Mouse (Mus musculus) neural tube, embryonic 11.5 days (tissue): ENCODE measurements around the gene Rassf3. TPM values are rescaled to one million over a fixed set of nuclear protein-coding genes. Genes with fewer than 3 reads are reported as not detected.

Experiments used
- ATAC-seq: fragments of 200-750 bp; cut with Nextera tagmentation; 2 replicates; pipeline ENCODE4 v1.8.0; 2017; ENCODE audit warnings: moderate number of reproducible peaks, mild to moderate bottlenecking, moderate TSS enrichment, moderate library complexity; ENCODE audit not compliant: insufficient read depth, low FRiP score, low TSS enrichment
- DNase-seq: peaks from one replicate; pipeline ENCODE4 v3.0.0-alpha.2; 2015; ENCODE audit warnings: low spot score
- H3K27ac ChIP-seq: fragments of 300-500 bp; sonication (generic); 2 replicates; pipeline ENCODE4 v1.5.1; 2014; ENCODE audit warnings: low read depth, mild to moderate bottlenecking, low read length
- H3K27me3 ChIP-seq: fragments of 300-500 bp; sonication (generic); 2 replicates; pipeline ENCODE4 v1.6.1; 2014; ENCODE audit warnings: mild to moderate bottlenecking, low read length, mixed read lengths; ENCODE audit not compliant: control insufficient read depth, insufficient read depth
- H3K36me3 ChIP-seq: fragments of 300-500 bp; sonication (generic); 2 replicates; pipeline ENCODE4 v1.6.1; 2014; ENCODE audit warnings: mild to moderate bottlenecking, low read length, moderate library complexity, mixed read lengths; ENCODE audit not compliant: control insufficient read depth, insufficient read depth
- H3K4me1 ChIP-seq: fragments of 300-500 bp; sonication (generic); 2 replicates; pipeline ENCODE4 v1.6.1; 2014; ENCODE audit warnings: low read length, mixed read lengths; ENCODE audit not compliant: control insufficient read depth, insufficient read depth
- H3K4me2 ChIP-seq: fragments of 300-500 bp; sonication (generic); 2 replicates; pipeline ENCODE4 v1.6.1; 2014; ENCODE audit warnings: low read depth, mild to moderate bottlenecking, moderate library complexity
- H3K4me3 ChIP-seq: fragments of 300-500 bp; sonication (generic); 2 replicates; pipeline ENCODE4 v1.5.1; 2014; ENCODE audit warnings: low read depth, low read length
- H3K9ac ChIP-seq: fragments of 300-500 bp; sonication (generic); 2 replicates; pipeline ENCODE4 v1.6.1; 2014; ENCODE audit warnings: mild to moderate bottlenecking, low read length
- H3K9me3 ChIP-seq: fragments of 300-500 bp; sonication (generic); 2 replicates; pipeline ENCODE4 v1.6.1; 2016; ENCODE audit warnings: low read length; ENCODE audit not compliant: control insufficient read depth
- WGBS: fragments of 180-500 bp; shearing (Covaris S2); extraction: QIAGEN DNeasy Blood & Tissue Kit; methylation state at CpG from one replicate; pipeline ENCODE4 v1.1.7; 2014; 5-methylcytosine and 5-hydroxymethylcytosine counted together
- polyA plus RNA-seq: library from polyadenylated mRNA; unstranded; fragments of >200 nt; fragmentation: Nextera tagmentation; extraction: Ambion mirVana; gene quantifications from 2 replicates; pipeline ENCODE4 v1.2.1, GENCODE M21; 2014

The Rassf3 gene
- polyA plus RNA-seq, 1 experiment from 2014 or later = 10.9 TPM

DNA sequence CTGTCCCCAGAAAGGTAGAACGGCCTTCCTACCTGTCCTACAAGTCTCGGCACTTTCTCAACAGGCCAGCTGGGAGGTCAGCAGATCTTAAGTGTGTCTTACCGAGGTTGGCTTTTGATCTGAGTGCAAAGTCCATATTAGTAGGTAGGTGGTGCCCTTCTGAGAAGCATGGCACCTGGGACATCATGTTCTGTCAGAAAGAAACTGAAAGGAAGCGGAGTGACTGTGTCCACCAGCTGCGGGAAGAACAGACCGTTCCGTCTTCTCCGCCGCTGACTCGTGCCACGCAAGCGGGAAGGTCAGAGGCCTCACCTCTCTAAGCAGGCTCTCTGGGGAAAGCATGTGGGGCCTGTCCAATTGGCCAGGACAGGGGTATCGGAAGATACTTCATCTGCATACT, 91.4 kb downstream of the Rassf3 start:
- no peak overlapping the region for H3K4me3 ChIP-seq
- no peak overlapping the region for H3K27ac ChIP-seq
- H3K27me3 ChIP-seq = no peaks in the 10 kb centered on the region
- no peaks in the 10 kb centered on the region for H3K4me1 ChIP-seq
- DNase-seq = no peak
- no peak overlapping the region for H3K4me2 ChIP-seq
- H3K9ac ChIP-seq = no peak overlapping the region
- H3K36me3 ChIP-seq = peaks cover 1% of the 10 kb centered on the region
- no peaks in the 10 kb centered on the region for H3K9me3 ChIP-seq
- no peak for ATAC-seq
- WGBS = 93% methylated on average over 13 of the region's 13 CpGs

DNA sequence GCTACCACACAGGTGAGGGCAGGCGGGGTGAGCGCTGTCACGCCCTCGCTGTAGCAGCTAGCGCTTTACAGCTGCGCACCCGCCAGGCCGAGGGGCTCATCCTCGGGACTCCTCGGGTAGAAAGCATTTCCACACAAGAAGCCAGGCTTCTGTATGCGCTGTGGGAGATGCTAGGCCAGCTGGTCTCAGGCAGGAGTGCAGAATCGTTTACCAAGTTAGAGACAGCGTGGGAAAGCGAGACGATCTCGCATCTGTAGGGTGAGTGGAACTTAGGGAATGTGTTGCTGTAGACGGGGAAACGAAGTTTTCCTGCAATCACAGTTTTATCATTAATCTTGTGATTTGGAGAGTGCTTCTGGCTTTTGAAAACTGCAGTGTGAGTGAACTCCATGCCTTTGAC, 94.9 kb downstream of the Rassf3 start:
- no peak overlapping the region for H3K4me2 ChIP-seq
- 97% methylated on average over 18 of the region's 18 CpGs for WGBS
- DNase-seq (no peak), ATAC-seq (no peak)
- no peaks in the 10 kb centered on the region for H3K4me1 ChIP-seq
- no peak overlapping the region for H3K4me3 ChIP-seq
- no peak overlapping the region for H3K27ac ChIP-seq
- H3K36me3 ChIP-seq = peaks cover 20% of the 10 kb centered on the region
- no peak overlapping the region for H3K9ac ChIP-seq
- H3K27me3 ChIP-seq = no peaks in the 10 kb centered on the region
- H3K9me3 ChIP-seq = no peaks in the 10 kb centered on the region

DNA sequence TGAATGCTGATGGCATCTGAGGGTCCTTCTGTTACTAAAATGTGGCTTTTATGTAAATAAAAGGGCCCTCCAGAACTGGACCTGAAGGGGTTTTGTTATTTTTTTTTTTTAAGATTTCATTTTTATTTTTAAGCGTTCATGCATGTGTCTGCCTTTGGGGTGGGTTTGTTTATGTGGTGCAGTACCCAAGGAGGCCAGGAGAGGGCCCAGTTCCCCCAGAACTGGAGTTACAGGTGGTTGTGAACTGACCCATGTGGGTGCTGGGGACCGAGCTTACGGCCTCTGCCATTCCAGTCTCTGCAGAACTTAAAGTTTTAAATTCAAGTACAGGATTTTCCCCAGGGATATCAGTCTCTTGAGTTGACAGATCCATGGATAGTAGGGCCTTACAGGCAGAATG, 96.8 kb downstream of the Rassf3 start:
- H3K4me3 ChIP-seq = no peak overlapping the region
- H3K27ac ChIP-seq = no peak overlapping the region
- WGBS = 93% methylated on average over 3 of the region's 3 CpGs
- H3K9me3 ChIP-seq = no peaks in the 10 kb centered on the region
- no peaks in the 10 kb centered on the region for H3K27me3 ChIP-seq
- H3K36me3 ChIP-seq = peaks cover 23% of the 10 kb centered on the region
- H3K4me1 ChIP-seq = no peaks in the 10 kb centered on the region
- DNase-seq = no peak
- no peak for ATAC-seq
- H3K4me2 ChIP-seq = no peak overlapping the region
- no peak overlapping the region for H3K9ac ChIP-seq

DNA sequence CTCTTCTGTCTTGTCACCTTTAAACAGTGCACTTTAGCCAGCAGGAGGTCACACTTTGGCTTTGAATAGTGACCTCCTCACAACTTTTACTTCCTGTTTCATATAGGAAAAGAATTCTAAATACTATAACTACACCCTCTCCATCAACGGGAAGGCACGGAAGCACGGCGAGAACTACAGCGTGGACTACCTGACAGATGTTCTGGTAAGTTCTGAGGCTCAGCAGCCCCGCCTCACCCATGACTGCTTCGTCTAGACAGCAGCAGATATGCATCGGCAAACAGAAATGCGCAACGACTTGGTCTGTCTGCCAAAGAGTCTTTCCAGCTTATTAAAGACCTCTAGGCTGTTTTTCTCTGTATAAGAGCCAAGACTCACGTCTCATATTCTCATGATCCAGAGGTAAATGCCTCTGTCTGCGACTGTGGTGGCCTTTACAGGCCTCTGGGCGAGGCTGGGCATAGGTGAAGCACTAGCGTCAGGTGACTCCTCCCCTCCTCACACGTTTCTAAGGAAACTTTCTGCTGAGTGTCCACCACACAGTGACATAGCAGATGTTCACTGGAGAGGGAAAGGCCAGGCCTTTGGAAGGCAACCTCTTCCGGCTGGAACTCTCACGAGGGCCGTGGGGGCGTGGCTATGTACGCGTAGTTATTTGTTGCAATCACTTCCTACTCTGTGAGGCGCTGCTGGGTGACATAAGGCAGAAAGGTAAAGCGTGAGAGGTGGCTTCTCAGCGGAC, 99.4 kb downstream of the Rassf3 start:
- Histone ChIP-seq H3K36me3 (peaks cover 24% of the 10 kb centered on the region), H3K27me3 (no peaks in the 10 kb centered on the region), H3K9me3 (no peaks in the 10 kb centered on the region), H3K27ac (no peak overlapping the region), H3K4me1 (no peaks in the 10 kb centered on the region), H3K4me3 (no peak overlapping the region), H3K9ac (no peak overlapping the region), H3K4me2 (no peak overlapping the region)
- ATAC-seq (no peak), DNase-seq (no peak)
- WGBS = 92% methylated on average over 24 of the region's 24 CpGs

DNA sequence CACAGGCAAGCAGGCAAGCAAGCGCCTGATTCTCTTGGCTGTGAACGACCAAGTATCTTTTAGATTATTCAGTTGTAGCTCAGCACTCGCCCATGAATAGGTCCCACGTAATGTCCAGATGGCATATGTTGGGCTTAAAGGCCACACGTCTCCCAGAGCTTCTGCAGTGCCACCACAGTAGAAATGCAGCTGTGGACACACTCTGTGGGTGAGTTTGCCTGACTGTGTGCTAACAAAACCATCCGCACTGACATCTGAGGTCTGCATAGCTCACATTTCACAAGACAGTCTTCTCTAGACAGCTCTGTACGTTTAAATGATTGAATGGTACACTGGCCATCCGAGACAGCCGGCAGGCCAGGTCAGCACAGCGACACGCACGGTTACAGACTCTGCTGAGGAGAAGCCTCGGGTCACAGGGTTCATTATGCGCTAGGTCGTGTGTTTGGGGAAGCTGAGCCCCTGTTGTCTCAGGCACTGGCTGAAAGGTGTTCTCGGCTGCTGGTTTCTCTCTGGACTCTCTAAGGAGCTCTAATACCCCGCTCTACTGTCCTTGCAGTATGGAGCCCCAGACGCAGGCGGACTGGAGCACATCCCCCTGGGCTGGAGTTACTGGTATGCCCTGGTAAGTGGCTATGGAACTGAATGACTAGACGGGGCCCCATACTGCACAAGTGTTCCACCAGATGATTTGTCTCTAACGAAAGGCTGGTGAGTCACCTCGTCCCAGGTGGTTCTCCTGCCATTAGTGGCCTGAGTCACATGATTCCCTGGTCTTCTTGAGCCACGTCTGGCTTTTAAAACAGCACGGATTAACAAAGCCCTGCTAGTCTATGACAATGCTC, 100.3 kb downstream of the Rassf3 start:
- Histone ChIP-seq H3K27ac (no peak overlapping the region), H3K27me3 (no peaks in the 10 kb centered on the region), H3K4me2 (no peak overlapping the region), H3K4me3 (no peak overlapping the region), H3K4me1 (no peaks in the 10 kb centered on the region), H3K9me3 (no peaks in the 10 kb centered on the region), H3K9ac (no peak overlapping the region), H3K36me3 (peaks cover 24% of the 10 kb centered on the region)
- DNase-seq (no peak), ATAC-seq (no peak)
- 77% methylated on average over 24 of the region's 24 CpGs for WGBS

DNA sequence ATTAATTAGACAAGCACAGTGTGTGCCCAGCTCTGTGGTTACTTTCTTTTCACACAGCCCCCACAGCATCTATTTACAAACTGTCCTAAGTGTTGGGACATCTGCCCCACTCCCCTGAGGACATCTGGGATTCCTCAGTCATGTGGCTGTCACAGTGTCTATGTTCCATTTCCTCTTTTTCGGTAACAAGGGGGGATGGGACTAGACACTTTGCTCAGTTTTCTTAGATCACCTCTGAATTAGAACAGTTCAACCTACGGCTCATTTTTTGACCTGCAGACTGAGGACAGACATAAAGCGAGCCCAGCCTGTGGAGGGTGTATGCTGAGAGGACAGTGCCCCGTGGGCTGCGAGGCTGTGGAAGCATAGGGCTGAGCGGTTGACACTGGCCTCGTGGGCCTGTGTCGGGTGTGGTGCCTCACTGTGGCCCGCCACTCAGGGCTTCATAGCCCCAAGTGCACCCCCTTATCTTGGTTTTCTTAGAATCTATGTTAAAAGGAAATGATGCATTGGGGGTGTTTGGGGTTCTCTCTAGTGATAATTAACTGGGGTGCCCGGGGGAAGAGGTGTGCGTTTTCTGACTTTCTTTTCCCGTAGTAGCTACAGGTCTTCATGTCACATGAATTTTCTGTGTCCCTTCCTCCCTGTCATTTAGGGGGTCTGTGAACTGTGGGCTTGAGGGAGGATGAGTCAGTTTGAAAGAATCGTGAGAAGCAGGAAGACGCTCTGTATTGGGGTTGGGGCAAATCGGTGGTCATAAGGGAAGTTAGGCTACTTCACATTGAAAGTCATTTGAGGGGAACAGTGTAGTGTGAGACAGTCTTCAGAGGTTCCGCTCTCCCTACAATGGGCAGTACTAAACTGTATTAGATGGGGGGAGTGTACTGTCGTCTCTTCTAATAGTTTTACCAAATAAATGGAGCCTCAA, 101.2 kb downstream of the Rassf3 start:
- no peak overlapping the region for H3K4me3 ChIP-seq
- no peaks in the 10 kb centered on the region for H3K27me3 ChIP-seq
- no peak overlapping the region for H3K4me2 ChIP-seq
- H3K4me1 ChIP-seq = no peaks in the 10 kb centered on the region
- peaks cover 24% of the 10 kb centered on the region for H3K36me3 ChIP-seq
- no peak for ATAC-seq
- H3K9me3 ChIP-seq = no peaks in the 10 kb centered on the region
- H3K27ac ChIP-seq = no peak overlapping the region
- WGBS = 88% methylated on average over 17 of the region's 17 CpGs
- H3K9ac ChIP-seq = no peak overlapping the region
- DNase-seq = no peak

DNA sequence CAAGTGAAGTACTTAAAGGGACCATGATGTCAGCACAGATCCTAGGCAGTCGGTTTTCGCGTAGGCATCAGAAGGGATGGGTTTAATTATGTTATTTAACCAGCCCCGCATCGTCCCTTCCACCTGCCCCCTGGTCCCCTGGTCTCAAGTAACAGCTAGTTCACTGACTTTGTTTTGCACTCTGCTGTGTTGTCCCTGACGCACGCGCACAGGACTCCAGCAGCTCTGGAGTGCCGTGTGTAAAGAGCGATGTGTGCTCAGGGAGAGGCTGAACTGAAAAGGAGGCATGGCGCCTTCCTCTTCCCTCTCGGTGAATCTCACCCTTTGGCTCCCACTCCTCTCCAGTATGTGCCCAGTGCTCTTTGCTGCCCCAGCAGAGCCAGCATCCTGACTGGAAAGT, 102.1 kb downstream of the Rassf3 start:
- Histone ChIP-seq H3K9ac (no peak overlapping the region), H3K4me1 (no peaks in the 10 kb centered on the region), H3K36me3 (peaks cover 16% of the 10 kb centered on the region), H3K9me3 (no peaks in the 10 kb centered on the region), H3K27ac (no peak overlapping the region), H3K4me2 (no peak overlapping the region), H3K4me3 (no peak overlapping the region), H3K27me3 (no peaks in the 10 kb centered on the region)
- WGBS = 84% methylated on average over 12 of the region's 12 CpGs
- DNase-seq (no peak), ATAC-seq (no peak)

DNA sequence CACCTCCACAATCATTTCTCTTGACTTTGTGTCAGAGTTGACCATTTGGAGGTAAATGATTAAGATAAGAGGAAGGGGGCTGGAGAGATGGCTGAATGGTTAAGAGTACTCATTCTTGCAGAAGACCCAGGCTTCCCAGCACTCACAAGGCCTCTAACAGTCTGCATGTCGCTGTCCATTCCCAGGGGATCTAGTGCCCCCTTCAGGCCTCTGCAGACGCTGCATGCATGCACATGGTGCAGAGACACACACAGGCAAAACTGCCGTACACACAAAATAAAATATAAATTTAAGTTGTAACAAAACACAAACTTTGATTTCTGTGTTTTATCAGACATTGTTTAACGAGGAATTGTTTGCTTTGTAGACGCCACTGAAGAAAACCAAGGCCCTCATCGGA, 105.4 kb downstream of the Rassf3 start:
- Histone ChIP-seq H3K4me3 (no peak overlapping the region), H3K9me3 (no peaks in the 10 kb centered on the region), H3K27ac (no peak overlapping the region), H3K4me1 (peaks cover 1% of the 10 kb centered on the region; the same call in 1 of the 2 replicates), H3K4me2 (no peak overlapping the region), H3K27me3 (no peaks in the 10 kb centered on the region), H3K9ac (no peak overlapping the region), H3K36me3 (peaks cover 4% of the 10 kb centered on the region; the same call in 1 of the 2 replicates)
- 92% methylated on average over 6 of the region's 6 CpGs for WGBS
- ATAC-seq (no peak), DNase-seq (no peak)
